Comparison of ENCODE assay signal across 9 mouse cellular contexts in genomic region chr4:46611181-46611580, GRCm38 (mm10). TPM values are rescaled to one million over a fixed set of nuclear protein-coding genes. Genes with fewer than 3 reads are reported as not detected.
DNase-seq lines count a peak whose midpoint lies in the region; ATAC-seq and TF ChIP-seq lines count a peak whose summit lies in the region.
"Had no signal": no experiment of that assay in that cellular context is flagged by ENCODE, and none has a peak within 500 bp of the region (broad histone marks: within the 10 kb centered on the region; RNA-seq: fewer than 3 reads in every experiment).

No protein-coding gene starts in this region.

- H3K9me3 ChIP-seq in hindbrain, embryonic 14.5 days (ENCODE audit: control insufficient read depth, low read length), result no peaks in the 10 kb centered on the region
- H3K9me3 ChIP-seq: lung, embryonic 15.5 days had no signal

- H3K36me3 ChIP-seq in hindbrain, embryonic 14.5 days (replicated peaks; ENCODE audit: control insufficient read depth, insufficient read depth), result no peaks in the 10 kb centered on the region
- H3K36me3 ChIP-seq: lung, embryonic 15.5 days had no signal

- DNase-seq in R1 (ENCODE audit: low read depth, low spot score), result peak; percentile 87
- peak; percentile 80 to 90 for DNase-seq in cerebellum, adult 2 months
- DNase-seq in forelimb bud, embryonic 11.5 days (ENCODE audit: low read depth, low spot score), result peak; percentile 88
- peak; percentile 98 for DNase-seq in hindbrain, embryonic 14.5 days (ENCODE audit: low spot score)
- peak; percentile 84 to 97 for DNase-seq in layer of hippocampus, postnatal 25 days (ENCODE audit: extremely low spot score in 1 of 2, low spot score in 1 of 2)
- peak; percentile 84 for DNase-seq in right cerebral cortex, postnatal 25 days
- peak; percentile 82 to 84 for DNase-seq in urinary bladder, postnatal 36 days (ENCODE audit: low spot score in 2 of 2)

- no peak for TF ChIP-seq POLR2A in cerebellum, adult 2 months (IDR thresholded peaks at IDR 0.05; ENCODE audit: borderline replicate concordance, insufficient read depth, low read length)

- ATAC-seq in hindbrain, embryonic 14.5 days (ENCODE audit: low FRiP score), result peak; percentile 35; the same call in 1 of the 2 replicates
- peak; percentile 53 for ATAC-seq in megakaryocyte progenitor cell, adult 5-6 weeks (replicated peaks; ENCODE audit: poor library complexity)

- 5% methylated on average over 4 of the region's 4 CpGs for WGBS in cerebellum, adult 2 months
- under 1% methylated on average over 4 of the region's 4 CpGs for WGBS in hindbrain, embryonic 14.5 days

- H3K4me3 ChIP-seq in cerebellum, adult 2 months (replicated peaks; ENCODE audit: insufficient read depth, low read depth, low read length), result no peak overlapping the region
- no peak overlapping the region for H3K4me3 ChIP-seq in hindbrain, embryonic 14.5 days (replicated peaks; ENCODE audit: low read length)
- H3K4me3 ChIP-seq: lung, embryonic 15.5 days had no signal

- H3K4me1 ChIP-seq in cerebellum, adult 2 months (ENCODE audit: control insufficient read depth, insufficient read depth, low read length), result peaks cover 6% of the 10 kb centered on the region; the same call in 1 of the 2 replicates
- H3K4me1 ChIP-seq in hindbrain, embryonic 14.5 days (replicated peaks; ENCODE audit: control insufficient read depth, insufficient read depth, low read length), result no peaks in the 10 kb centered on the region
- H3K4me1 ChIP-seq: lung, embryonic 15.5 days had no signal

- H3K27me3 ChIP-seq in cerebellum, adult 2 months (ENCODE audit: control insufficient read depth, insufficient read depth, low read length), result no peaks in the 10 kb centered on the region
- H3K27me3 ChIP-seq in hindbrain, embryonic 14.5 days (ENCODE audit: control insufficient read depth, insufficient read depth, low read length), result no peaks in the 10 kb centered on the region
- H3K27me3 ChIP-seq: lung, embryonic 15.5 days had no signal

- peak; percentile 84 for TF ChIP-seq CTCF in cerebellum, adult 2 months (IDR thresholded peaks at IDR 0.05; ENCODE audit: borderline replicate concordance, insufficient read depth, low read depth, low read length)

- no peak overlapping the region for H3K27ac ChIP-seq in cerebellum, adult 2 months (ENCODE audit: insufficient read depth, low read length)
- H3K27ac ChIP-seq in hindbrain, embryonic 14.5 days, result no peak overlapping the region
- H3K27ac ChIP-seq: lung, embryonic 15.5 days had no signal

- H3K9ac ChIP-seq in hindbrain, embryonic 14.5 days, result no peak overlapping the region
- H3K9ac ChIP-seq: lung, embryonic 15.5 days had no signal

- no peak overlapping the region for H3K4me2 ChIP-seq in hindbrain, embryonic 14.5 days (replicated peaks)
- H3K4me2 ChIP-seq: lung, embryonic 15.5 days had no signal

RNA-seq across cellular contexts. Expression of gene Coro2a, which starts 9.2 kb away (rescaled TPM):
- polyA plus RNA-seq in cerebellum, adult 2 months (2012; rRNA removed), result 26.6 and 28.8 TPM in 2 replicates
- polyA plus RNA-seq in hindbrain, embryonic 14.5 days (2014; fragmentation: Nextera tagmentation; extraction: Ambion mirVana), result 7.0 and 8.1 TPM in 2 replicates
- total RNA-seq in layer of hippocampus, postnatal 25 days (2021), result 10 to 100 TPM; 17.3 to 18.6 TPM
- 42.3 and 51.4 TPM in 2 replicates for total RNA-seq in megakaryocyte progenitor cell, adult 5-6 weeks (2015)
- 24.4 and 25.7 TPM in 2 replicates for total RNA-seq in megakaryocyte progenitor cell, adult 5-6 weeks (2017)

RNA-seq across cellular contexts. Expression of gene Tbc1d2, which starts 38.8 kb away (rescaled TPM):
- 3.0 and 3.2 TPM in 2 replicates for polyA plus RNA-seq in cerebellum, adult 2 months (2012; rRNA removed)
- polyA plus RNA-seq in hindbrain, embryonic 14.5 days (2014; fragmentation: Nextera tagmentation; extraction: Ambion mirVana), result 0.99 and 1.4 TPM in 2 replicates
- 1 to 10 TPM; 1.8 to 3.6 TPM for total RNA-seq in layer of hippocampus, postnatal 25 days (2021)
- 5.8 and 6.1 TPM in 2 replicates for total RNA-seq in megakaryocyte progenitor cell, adult 5-6 weeks (2015)
- 6.3 and 8.2 TPM in 2 replicates for total RNA-seq in megakaryocyte progenitor cell, adult 5-6 weeks (2017)
